Mouse (Mus musculus): Measurements from ENCODE around the gene Gm9736. TPM values are rescaled to one million over a fixed set of nuclear protein-coding genes. Genes with fewer than 3 reads are reported as not detected.
"Not testable (repeated sequence)": the region's sequence is repeated elsewhere in the genome, so short reads cannot be mapped to it uniquely, and the experiment has no call there.

Gene Gm9736
- polyA plus RNA-seq, 1 experiment from 2014 or later: not detected

GRCm38 (mm10) chr10:77715507-77715906, 35.6 kb downstream of the Gm9736 start, which contains the start of gene Gm10142:
TSS of gene Gm10142 (plus strand) at chr10:77715807.
- H3K9ac ChIP-seq: no peak within 1 kb of the TSS
- no peak within 1 kb of the TSS for H3K4me3 ChIP-seq
- H3K27me3 ChIP-seq: no peaks in the 10 kb centered on the region
- no peak within 1 kb of the TSS for H3K4me2 ChIP-seq
- no peaks in the 10 kb centered on the region for H3K4me1 ChIP-seq (replicated peaks)
- ATAC-seq (ENCODE audit: low FRiP score): no peak
- H3K9me3 ChIP-seq: peaks cover 7% of the 10 kb centered on the region; the same call in 1 of the 2 replicates
- H3K36me3 ChIP-seq: no peaks in the 10 kb centered on the region
- no peak within 1 kb of the TSS for H3K27ac ChIP-seq
- 74% methylated on average over 1 of the region's 1 CpGs for WGBS

- 79% methylated on average over 4 of the region's 4 CpGs for WGBS
- Histone ChIP-seq H3K27ac (no peak overlapping the region), H3K36me3 (no peaks in the 10 kb centered on the region), H3K4me1 (replicated peaks) (no peaks in the 10 kb centered on the region), H3K9me3 (0 out of 2 replicates have a peak, but pooled peaks cover 4% of the 10 kb centered on the region), H3K4me2 (no peak overlapping the region), H3K27me3 (no peaks in the 10 kb centered on the region), H3K9ac (no peak overlapping the region), H3K4me3 (no peak overlapping the region)
- no peak for ATAC-seq (ENCODE audit: low FRiP score)
These were observed 37.4 kb downstream of the Gm9736 start for GRCm38 (mm10) chr10:77713734-77714133.

GRCm38 (mm10) chr10:77711157-77711556, 40.0 kb downstream of the Gm9736 start, which contains the start of gene Gm10024:
TSS of gene Gm10024 (plus strand) at chr10:77711457.
- not testable (repeated sequence) for H3K36me3 ChIP-seq; H3K4me3 ChIP-seq; H3K9ac ChIP-seq; H3K9me3 ChIP-seq; ATAC-seq (ENCODE audit: low FRiP score); H3K27me3 ChIP-seq; H3K4me1 ChIP-seq (replicated peaks); H3K4me2 ChIP-seq; H3K27ac ChIP-seq

- no peak overlapping the region for H3K4me3 ChIP-seq
- no peak for ATAC-seq (ENCODE audit: low FRiP score)
- H3K27ac ChIP-seq: no peak overlapping the region
- 82% methylated on average over 3 of the region's 3 CpGs for WGBS
- H3K36me3 ChIP-seq: no peaks in the 10 kb centered on the region
- no peaks in the 10 kb centered on the region for H3K27me3 ChIP-seq
- no peak overlapping the region for H3K9ac ChIP-seq
- no peaks in the 10 kb centered on the region for H3K4me1 ChIP-seq (replicated peaks)
- 0 out of 2 replicates have a peak, but pooled peaks cover 9% of the 10 kb centered on the region for H3K9me3 ChIP-seq
- no peak overlapping the region for H3K4me2 ChIP-seq
These were observed 41.3 kb downstream of the Gm9736 start for GRCm38 (mm10) chr10:77709831-77710230.

- H3K36me3 ChIP-seq: no peaks in the 10 kb centered on the region
- H3K4me1 ChIP-seq (replicated peaks): no peaks in the 10 kb centered on the region
- no peak within 1 kb of the TSS for H3K9ac ChIP-seq
- H3K27me3 ChIP-seq: no peaks in the 10 kb centered on the region
- no peak within 1 kb of the TSS for H3K4me2 ChIP-seq
- H3K4me3 ChIP-seq: no peak within 1 kb of the TSS
- peaks cover 17% of the 10 kb centered on the region; the same call in 1 of the 2 replicates for H3K9me3 ChIP-seq
- no peak for ATAC-seq (ENCODE audit: low FRiP score)
- 93% methylated on average over 1 of the region's 1 CpGs for WGBS
- no peak within 1 kb of the TSS for H3K27ac ChIP-seq
These were observed 44.8 kb downstream of the Gm9736 start, which contains the start of gene Gm10272 for GRCm38 (mm10) chr10:77706326-77706725. TSS of gene Gm10272 (plus strand) at chr10:77706626.

Other genes starting within 250 kb of the Gm9736 start
- gene Fam207a, start 235.6 kb downstream of the Gm9736 start, polyA plus RNA-seq (2015; fragmentation: Nextera tagmentation; extraction: Ambion mirVana): 41.2 and 41.8 TPM in 2 replicates
- 0.67 and 0.90 TPM in 2 replicates for gene Itgb2, start 221.1 kb downstream of the Gm9736 start, polyA plus RNA-seq (2015; fragmentation: Nextera tagmentation; extraction: Ambion mirVana)
- gene Pttg1ip, start 169.6 kb downstream of the Gm9736 start, polyA plus RNA-seq (2015; fragmentation: Nextera tagmentation; extraction: Ambion mirVana): 69.0 and 71.9 TPM in 2 replicates
- gene Sumo3, start 145.3 kb downstream of the Gm9736 start, polyA plus RNA-seq (2015; fragmentation: Nextera tagmentation; extraction: Ambion mirVana): 271 and 274 TPM in 2 replicates
- gene Gm49325, start 145.2 kb downstream of the Gm9736 start, polyA plus RNA-seq (2015; fragmentation: Nextera tagmentation; extraction: Ambion mirVana): 2.1 and 3.4 TPM in 2 replicates
- 94.5 and 95.0 TPM in 2 replicates for gene Ube2g2, start 129.1 kb downstream of the Gm9736 start, polyA plus RNA-seq (2015; fragmentation: Nextera tagmentation; extraction: Ambion mirVana)
- gene Tspear, start 64.8 kb downstream of the Gm9736 start, polyA plus RNA-seq (2015; fragmentation: Nextera tagmentation; extraction: Ambion mirVana): 0.74 and 0.82 TPM in 2 replicates
- not detected in 2 replicates for gene Gm19402, start 60.6 kb downstream of the Gm9736 start, polyA plus RNA-seq (2015; fragmentation: Nextera tagmentation; extraction: Ambion mirVana)
- not detected in 2 replicates for gene Gm9508, start 54.1 kb downstream of the Gm9736 start, polyA plus RNA-seq (2015; fragmentation: Nextera tagmentation; extraction: Ambion mirVana)
- not detected in 2 replicates for gene Gm10272, start 44.7 kb downstream of the Gm9736 start, polyA plus RNA-seq (2015; fragmentation: Nextera tagmentation; extraction: Ambion mirVana)
- not detected in 2 replicates for gene Gm10024, start 39.9 kb downstream of the Gm9736 start, polyA plus RNA-seq (2015; fragmentation: Nextera tagmentation; extraction: Ambion mirVana)
- gene Gm10142, start 35.5 kb downstream of the Gm9736 start, polyA plus RNA-seq (2015; fragmentation: Nextera tagmentation; extraction: Ambion mirVana): not detected in 2 replicates
- not detected in 2 replicates for gene Krtap12-1, start 30.8 kb downstream of the Gm9736 start, polyA plus RNA-seq (2015; fragmentation: Nextera tagmentation; extraction: Ambion mirVana)
- gene Gm10100, start 24.9 kb downstream of the Gm9736 start, polyA plus RNA-seq (2015; fragmentation: Nextera tagmentation; extraction: Ambion mirVana): not detected in 2 replicates
- not detected in 2 replicates for gene Gm18596, start 8.7 kb downstream of the Gm9736 start, polyA plus RNA-seq (2015; fragmentation: Nextera tagmentation; extraction: Ambion mirVana)
- not detected in 2 replicates for gene Gm3233, start 8.3 kb upstream of the Gm9736 start, polyA plus RNA-seq (2015; fragmentation: Nextera tagmentation; extraction: Ambion mirVana)
- gene Gm3238, start 20.0 kb upstream of the Gm9736 start, polyA plus RNA-seq (2015; fragmentation: Nextera tagmentation; extraction: Ambion mirVana): not detected in 2 replicates
- not detected in 2 replicates for gene Gm7138, start 25.6 kb upstream of the Gm9736 start, polyA plus RNA-seq (2015; fragmentation: Nextera tagmentation; extraction: Ambion mirVana)
- gene Gm3250, start 31.2 kb upstream of the Gm9736 start, polyA plus RNA-seq (2015; fragmentation: Nextera tagmentation; extraction: Ambion mirVana): not detected in 2 replicates
- gene Gm7137, start 36.8 kb upstream of the Gm9736 start, polyA plus RNA-seq (2015; fragmentation: Nextera tagmentation; extraction: Ambion mirVana): not detected in 2 replicates
- not detected in 2 replicates for gene Gm9639, start 43.7 kb upstream of the Gm9736 start, polyA plus RNA-seq (2015; fragmentation: Nextera tagmentation; extraction: Ambion mirVana)
- not detected in 2 replicates for gene Gm19668, start 47.8 kb upstream of the Gm9736 start, polyA plus RNA-seq (2015; fragmentation: Nextera tagmentation; extraction: Ambion mirVana)
- gene Gm9507, start 60.5 kb upstream of the Gm9736 start, polyA plus RNA-seq (2015; fragmentation: Nextera tagmentation; extraction: Ambion mirVana): not detected in 2 replicates
- gene Gm2696, start 63.3 kb upstream of the Gm9736 start, polyA plus RNA-seq (2015; fragmentation: Nextera tagmentation; extraction: Ambion mirVana): not detected in 2 replicates
- gene Krtap10-4, start 75.7 kb upstream of the Gm9736 start, polyA plus RNA-seq (2015; fragmentation: Nextera tagmentation; extraction: Ambion mirVana): not detected in 2 replicates
- gene Krtap10-10, start 84.6 kb upstream of the Gm9736 start, polyA plus RNA-seq (2015; fragmentation: Nextera tagmentation; extraction: Ambion mirVana): not detected in 2 replicates
- not detected in 2 replicates for gene Gm36176, start 95.4 kb upstream of the Gm9736 start, polyA plus RNA-seq (2015; fragmentation: Nextera tagmentation; extraction: Ambion mirVana)
- not detected in 2 replicates for gene Gm10318, start 101.5 kb upstream of the Gm9736 start, polyA plus RNA-seq (2015; fragmentation: Nextera tagmentation; extraction: Ambion mirVana)
- gene Gm3285, start 110.6 kb upstream of the Gm9736 start, polyA plus RNA-seq (2015; fragmentation: Nextera tagmentation; extraction: Ambion mirVana): not detected in 2 replicates
- 12.5 and 14.0 TPM in 2 replicates for gene Lrrc3, start 151.2 kb upstream of the Gm9736 start, polyA plus RNA-seq (2015; fragmentation: Nextera tagmentation; extraction: Ambion mirVana)
- gene Trpm2, start 219.2 kb upstream of the Gm9736 start, polyA plus RNA-seq (2015; fragmentation: Nextera tagmentation; extraction: Ambion mirVana): 3.0 and 3.9 TPM in 2 replicates
- 38.1 and 40.5 TPM in 2 replicates for gene 1810043G02Rik, start 227.2 kb upstream of the Gm9736 start, polyA plus RNA-seq (2015; fragmentation: Nextera tagmentation; extraction: Ambion mirVana)

Data from hindbrain, embryonic 13.5 days (tissue).